Mouse (Mus musculus) adrenal gland, adult 18-20 months (tissue): Measurements from ENCODE around the gene Ntrk2. TPM values are rescaled to one million over a fixed set of nuclear protein-coding genes. Genes with fewer than 3 reads are reported as not detected.
"Not testable (repeated sequence)": the region's sequence is repeated elsewhere in the genome, so short reads cannot be mapped to it uniquely, and the experiment has no call there.

Source experiments
- DNase-seq, 2 experiments: peaks; one replicate each; pipeline ENCODE4 v3.0.0; 2021 to 2022; ENCODE audit warnings: low spot score in 2 of 2
- total RNA-seq, 2 experiments: library from RNA; stranded (reverse); gene quantifications; 1 replicate in 1 of 2; 2 replicates in 1 of 2; pipeline ENCODE4 v1.2.3; 2021

Ntrk2 gene
- total RNA-seq, 2 experiments from 2014 or later, result 26.2 to 56.1 TPM

DNA sequence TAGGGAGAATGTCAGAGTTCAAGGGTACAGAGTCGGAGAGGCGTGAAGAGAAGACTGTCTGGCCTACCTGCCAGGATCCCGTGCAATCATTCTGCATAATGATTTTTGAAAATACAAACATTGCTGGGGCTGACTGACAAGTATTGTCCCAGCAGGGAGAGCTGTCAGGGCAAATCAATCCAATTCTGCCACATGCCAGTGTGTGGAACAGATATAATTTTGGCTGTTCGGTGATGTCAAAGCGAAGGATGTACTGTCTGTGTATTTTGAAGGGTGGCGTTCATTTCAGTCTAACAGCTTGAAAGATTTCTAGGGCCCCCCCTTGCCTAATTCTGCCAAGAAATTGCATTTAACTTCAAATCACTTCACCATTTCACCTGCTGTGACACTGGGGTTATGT is 224.2 kb downstream of the Ntrk2 start:
- no peak for DNase-seq

DNA sequence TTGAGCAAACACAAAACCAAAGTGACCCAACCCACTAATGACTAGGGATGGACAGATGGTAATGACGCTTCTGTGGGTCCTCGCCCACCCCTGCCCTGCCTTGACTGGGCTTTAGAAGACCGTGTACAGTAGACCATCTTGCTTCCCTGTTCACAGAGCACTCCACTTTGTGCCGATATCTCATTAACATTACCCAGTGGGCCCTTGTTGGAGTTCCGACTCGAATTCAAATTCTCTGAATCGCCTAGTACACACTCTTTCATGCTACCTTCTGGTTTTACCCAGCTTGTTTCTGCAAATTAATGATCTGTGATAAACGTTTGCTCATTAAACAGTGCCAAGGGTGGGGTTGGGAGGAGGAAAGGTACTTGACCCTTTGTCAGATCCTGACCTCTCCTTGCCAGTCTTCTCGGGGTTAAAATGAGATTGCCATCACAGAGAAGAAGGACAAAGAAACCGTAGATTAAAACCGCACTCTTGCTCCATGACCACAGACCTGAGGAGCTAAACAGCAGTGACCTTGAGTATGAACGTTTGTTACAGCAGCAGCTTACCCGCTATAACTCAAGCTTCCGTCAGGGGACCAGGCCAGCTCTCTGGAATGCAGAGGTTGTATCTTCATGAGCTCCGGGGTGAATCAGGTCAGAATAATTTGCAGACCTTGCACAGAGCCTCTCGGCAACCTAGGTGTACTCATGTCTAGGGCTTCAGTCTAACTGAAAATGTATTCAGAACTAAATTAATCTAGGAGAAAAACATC is 234.0 kb downstream of the Ntrk2 start:
- DNase-seq, result no peak

DNA sequence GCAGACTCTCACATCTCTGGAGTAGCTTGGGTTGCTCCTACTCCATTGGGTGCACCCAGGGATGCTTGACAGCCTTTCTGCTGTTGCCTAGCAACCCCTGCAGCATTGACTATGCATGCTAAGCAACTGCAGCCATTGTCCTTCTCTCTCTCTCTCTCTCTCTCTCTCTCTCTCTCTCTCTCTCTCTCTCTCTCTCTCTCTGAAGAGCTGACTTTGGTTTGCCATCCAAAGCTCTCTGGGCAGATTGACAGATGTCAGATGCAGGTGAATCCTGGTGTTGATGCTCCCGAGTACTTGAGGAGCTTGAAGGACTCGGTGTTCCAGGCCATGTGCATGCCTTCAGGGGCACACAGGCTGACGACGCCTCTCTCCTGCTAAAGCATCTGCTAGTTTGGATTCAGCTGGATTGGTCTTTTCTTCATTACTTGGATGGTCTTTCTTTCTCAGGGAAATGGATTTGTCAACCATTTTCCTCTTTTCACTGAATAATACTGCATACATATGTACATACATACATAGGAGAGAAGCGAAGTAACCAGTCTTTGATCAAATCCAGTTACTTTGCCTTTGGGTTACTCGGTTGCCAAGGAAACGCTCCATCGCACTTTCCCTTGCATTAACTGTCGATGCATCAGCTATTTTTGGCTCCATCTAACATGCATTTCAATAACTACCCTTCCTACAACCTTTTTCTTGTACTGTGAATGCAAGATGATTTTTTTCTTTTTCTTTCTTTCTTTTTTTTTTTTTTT is 234.8 kb downstream of the Ntrk2 start:
- DNase-seq, result no peak

DNA sequence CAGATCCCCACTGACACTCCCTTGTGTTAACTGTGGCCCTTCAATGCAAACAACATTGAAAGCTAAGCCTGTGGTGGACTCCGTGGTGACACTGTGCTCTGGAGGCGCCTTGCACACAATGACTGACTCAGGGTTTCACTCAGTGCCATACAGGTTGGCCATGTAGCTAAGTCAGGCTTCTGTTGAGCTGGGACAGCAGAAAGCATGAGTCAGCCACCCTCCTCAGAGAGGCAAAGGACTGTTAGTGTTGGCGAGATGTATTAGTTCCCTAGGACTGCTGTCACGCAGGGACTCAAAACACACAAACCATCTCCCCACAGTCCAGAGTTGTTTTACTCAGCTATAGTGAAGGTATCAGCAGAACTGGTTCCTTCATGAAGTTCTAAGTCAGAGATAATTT is 245.8 kb downstream of the Ntrk2 start:
- DNase-seq, result no peak

DNA sequence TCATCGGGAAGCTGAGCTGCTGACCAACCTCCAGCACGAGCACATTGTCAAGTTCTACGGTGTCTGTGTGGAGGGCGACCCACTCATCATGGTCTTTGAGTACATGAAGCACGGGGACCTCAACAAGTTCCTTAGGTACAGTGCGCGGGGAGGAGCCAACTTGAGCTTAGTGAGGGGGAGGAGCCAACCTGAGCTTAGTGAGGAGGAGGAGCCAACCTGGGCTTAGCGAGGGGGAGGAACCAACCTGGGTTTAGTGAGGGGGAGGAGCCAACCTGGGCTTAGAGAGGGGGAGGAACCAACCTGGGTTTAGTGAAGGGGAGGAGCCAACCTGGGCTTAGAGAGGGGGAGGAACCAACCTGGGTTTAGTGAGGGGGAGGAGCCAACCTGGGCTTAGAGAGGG is 248.0 kb downstream of the Ntrk2 start:
- not testable (repeated sequence) for DNase-seq

DNA sequence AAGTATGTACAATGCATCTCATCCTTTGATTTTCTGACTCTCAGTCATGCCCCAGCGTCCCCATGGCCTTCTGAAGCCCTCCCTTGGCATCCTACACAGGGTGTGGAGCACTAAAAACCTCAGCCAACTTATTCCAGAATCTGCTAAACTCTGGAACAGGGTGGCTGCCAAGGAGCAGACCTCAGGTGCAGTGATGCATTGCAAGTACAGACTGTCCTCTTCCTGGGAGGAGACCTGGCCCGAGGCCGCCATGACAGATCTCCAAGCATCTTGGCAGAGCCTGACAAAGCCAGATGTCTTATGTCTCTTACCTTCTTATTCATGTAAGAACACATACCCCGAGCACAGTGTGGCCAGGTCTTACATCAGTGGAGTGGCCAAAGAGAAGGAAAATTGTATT is 250.5 kb downstream of the Ntrk2 start:
- DNase-seq, result no peak

DNA sequence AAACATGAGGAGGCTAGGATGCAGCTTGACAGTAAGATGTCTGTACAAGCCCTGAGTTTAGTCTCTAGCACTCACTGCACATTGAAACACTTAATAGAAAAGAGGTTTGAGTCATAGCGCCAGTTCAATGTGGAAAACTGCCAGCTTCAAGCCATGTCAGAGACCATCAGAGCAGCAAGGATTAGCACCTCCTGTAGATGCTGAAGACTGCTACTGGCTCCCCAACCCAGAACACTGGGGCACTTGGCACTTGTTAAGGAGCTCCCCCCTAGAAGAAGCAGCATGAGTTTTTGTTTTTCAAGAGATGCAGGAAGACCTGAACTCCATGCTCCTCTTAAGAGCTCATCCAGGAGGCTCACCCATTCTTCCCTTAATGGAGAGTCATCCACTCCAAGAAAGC is 251.5 kb downstream of the Ntrk2 start:
- DNase-seq, result no peak

DNA sequence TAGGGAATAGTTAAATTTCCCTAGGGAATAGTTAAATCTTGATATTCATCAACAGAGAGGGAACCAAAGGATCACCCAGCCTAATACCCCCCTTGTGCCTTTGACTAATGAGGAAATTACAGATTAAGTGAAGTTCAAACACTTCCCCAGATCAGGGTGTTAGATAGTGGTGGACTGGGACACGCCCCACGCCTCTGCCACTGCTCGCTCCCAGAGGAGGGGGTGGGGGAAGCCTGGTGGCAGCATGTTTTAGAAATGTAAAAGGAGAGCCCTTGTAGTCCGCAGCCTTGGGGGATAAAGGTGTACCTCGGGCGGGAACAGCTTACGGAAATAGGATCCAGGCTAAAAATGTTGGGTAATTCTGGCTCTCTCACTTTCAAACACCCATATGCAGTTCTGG is 252.7 kb downstream of the Ntrk2 start:
- no peak for DNase-seq

DNA sequence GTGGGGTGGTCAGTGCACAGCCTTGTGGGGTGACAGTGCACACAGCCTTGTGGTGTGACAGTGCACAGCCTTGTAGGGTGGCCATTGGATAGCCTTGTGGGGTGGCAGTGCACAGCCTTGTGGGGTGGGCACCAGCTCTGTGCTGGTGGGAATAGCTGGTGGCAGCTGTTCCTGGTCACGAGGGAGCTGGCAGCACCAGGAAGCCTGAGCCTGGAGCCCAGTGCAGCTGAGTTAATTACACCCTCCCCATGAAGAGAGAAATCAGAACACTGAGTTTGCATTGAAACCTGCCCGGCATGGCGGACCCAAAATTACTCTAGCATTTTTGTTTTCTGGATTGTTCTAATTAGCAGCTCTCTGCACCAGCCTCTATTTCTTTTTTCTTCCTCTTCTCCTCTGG is 259.3 kb downstream of the Ntrk2 start:
- no peak for DNase-seq

DNA sequence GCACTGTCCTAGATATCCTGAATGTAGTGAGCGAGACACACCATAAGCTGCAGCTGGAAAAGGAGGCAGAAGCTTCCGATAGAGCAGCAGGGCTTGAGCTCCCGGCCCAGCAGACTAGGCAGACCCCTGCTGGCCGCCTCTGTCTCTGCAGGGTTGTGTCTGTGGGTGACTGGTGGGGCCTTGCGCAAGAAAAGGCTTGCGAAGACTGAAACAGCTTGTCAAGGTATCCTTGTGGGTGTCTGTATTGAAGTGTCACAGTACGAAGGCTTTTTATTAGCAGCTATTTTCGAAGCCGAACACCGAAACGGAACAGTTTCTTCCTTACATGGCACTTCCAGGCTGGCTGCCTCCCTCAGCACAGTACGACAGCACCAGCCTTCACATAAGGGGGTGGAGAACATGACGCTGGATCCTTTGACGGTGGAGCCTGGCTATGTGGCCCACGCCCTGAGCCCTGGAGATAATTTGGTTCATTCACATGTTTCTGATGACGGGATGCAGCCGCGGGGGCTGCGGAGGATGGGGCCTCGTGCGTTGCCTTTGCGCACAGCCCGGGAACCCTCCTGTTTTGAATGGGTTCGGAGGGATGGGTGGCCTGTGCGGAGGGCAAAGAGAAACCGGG is 267.4 kb downstream of the Ntrk2 start:
- peak; percentile 69 to 73 for DNase-seq

DNA sequence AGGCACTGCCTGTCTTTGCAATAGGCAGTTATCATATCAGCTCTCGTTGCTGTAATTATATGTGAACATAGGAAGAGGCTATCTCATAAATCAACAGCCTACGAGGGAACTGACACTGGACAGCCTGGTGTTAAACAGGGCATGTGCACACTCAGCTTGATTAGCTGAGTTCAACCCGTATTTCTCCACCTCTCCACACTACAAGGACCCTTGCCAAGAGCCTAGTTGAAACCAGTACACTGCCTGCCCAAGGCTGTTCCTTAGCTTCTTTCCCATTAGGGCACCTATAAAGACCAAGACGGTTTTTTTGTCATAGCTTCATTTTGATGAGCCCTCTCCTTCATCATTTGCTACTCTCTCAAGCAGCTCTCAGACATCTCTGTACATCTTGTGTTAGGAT is 270.1 kb downstream of the Ntrk2 start:
- DNase-seq, result no peak

DNA sequence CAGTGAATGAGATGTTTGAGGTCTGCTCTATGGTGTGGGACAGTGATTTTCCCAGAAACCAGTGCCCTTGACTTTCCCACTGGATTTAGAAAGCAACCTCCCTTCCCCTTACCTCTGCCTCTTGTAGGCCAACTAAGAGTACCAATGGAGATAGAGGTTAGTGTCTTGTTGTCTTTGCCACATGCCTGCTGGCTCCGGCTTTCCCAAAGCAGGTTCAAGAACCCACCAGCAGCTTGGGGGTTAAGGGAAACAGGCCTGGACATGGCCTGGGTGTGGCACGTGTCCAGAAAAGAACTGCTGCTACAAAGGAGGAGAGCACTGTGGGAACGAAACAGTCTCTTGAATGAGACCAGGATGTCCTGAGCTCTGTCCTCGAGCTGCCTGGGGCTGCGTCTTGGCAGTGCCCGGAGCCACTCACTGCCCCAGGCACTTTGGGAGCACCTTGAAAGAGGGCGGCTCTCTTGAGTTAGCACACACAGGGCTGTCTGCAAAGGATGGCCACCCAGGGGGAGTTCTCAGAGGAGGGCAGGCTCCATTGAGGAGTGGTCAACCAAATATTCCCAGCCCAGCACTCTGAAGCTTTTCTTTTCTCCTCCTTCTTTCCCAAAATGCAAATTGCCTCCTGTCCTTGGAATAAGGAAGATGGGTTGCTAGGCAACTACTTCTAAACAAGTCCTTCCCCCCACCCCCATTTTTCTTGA is 273.5 kb downstream of the Ntrk2 start:
- no peak for DNase-seq

DNA sequence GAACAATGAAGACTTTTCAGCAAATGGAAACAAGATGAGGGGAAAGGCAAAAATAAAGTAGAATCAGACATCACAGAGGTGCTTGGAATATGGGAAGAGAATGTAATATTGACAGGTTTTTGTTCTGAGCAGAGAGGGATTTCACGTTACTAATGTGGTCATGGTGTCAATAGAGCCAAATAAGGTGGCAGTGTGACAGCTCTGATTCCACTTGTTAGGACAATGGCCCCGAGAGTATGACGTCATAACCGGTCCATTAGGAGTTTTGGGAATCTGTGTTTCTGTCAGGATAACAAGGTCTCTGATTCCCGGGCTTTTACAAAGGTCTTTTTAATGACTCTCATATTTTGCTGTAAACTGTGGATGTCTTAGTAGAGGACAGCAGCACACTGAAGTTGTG is 274.1 kb downstream of the Ntrk2 start:
- no peak for DNase-seq

DNA sequence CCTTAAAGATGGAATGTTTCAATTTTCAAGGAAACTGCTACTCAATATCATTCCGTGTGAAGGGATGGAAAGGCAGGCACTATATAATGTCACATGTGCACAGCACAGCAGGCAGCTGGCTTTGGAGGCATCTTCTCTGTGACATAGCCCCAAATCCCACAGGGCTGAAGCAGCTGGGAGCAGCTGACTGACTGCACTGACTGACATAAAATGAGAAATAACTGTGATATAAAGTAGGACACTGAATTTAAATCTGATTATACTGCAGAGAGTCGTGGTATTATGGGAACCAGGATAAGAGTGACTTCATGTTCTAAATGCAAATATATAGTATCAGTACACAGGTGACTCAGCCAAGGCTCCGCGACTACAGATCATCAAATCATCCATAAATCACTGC is 282.6 kb downstream of the Ntrk2 start:
- no peak for DNase-seq

DNA sequence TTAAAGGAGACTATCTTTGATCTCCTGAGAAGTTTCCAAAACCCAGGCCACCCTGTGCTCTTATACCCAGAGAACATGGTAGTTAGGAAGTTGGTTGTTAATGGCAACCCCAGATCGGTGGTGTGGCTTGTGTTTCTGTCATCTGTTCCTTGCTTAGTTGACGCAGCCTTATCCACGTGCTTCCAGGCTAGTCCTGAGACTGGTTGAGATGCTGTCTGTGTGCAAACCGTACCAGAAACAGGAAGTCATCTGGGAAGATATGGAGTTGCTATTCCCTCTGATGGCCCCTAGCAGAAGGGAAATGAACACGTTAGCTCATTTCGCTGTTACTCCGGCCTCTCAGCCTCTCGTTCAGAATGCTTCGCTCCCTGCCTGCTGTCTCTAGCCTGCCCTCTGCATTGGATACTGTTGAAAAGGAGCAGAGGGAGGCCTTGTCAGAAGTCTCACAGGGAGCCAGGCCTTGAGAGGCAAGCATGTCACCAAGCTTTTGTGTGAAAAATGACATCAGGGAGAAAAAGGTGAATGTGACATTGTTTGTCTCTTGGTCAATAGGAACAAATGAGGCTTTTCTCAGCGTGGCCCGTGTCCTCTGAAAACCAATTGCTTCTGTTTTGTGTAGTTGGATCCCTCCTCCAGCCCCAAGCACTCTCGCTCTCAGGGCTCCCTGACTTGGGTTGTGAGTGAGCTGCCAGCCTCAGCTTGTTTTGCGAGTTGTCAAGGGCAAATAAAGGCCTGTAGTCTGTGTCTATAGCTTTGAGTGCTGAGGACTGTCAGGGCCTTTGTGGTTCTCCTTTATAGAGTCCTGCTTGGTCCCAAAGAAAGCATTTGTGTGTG is 285.0 kb downstream of the Ntrk2 start:
- DNase-seq, result no peak

DNA sequence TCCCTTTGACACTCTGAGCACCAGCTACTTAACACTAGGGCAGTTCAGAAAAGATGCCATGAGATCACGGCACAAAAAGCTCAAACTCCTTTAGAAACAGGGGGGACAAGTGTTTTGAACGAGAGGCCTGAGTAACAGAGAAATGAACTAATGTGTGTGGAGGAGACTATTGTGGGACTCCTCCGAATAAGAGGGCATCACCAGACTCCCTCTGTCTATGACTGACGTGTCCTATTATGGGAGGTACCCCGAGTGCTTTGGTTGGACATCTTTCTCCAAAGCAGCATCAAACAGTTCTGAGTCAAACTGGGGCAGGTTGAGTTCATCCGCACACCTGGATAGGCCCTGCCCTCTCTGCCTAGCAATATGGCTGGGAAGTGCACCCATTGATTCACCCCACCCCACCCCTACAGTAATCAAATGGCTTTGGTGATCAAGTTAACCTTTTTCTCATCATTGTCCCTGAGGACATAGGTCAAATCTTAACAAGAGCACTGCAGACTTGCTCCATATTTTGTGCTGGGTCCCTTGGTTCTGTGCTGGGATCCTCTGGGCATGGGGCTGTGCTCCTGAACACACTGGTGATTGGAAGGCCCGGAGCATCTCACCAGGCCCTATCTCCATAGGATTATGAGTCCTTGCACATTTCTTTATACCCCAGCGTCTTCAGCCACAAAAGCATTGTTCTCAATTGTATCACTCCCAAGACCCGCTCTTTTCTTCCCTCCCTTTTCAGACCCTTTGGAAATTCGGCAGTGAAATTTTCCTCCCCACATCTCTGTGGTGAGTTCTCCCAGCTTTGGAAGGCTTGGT is 285.9 kb downstream of the Ntrk2 start:
- DNase-seq, result no peak

DNA sequence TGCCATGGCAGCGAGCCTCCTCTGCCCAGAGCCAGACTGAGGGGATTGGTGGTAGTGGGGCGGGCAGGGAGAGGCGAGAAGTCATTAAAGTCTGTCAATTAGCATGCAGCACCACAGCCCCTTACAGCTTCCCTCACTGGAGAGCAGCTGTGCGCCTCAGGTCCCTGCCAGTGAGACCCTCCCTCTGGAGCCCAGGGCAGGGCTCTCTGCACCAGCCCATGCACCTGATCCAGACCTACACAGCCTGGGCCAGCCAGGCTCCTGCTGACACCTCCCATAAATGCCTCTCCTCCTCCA is 286.4 kb downstream of the Ntrk2 start:
- DNase-seq, result no peak

DNA sequence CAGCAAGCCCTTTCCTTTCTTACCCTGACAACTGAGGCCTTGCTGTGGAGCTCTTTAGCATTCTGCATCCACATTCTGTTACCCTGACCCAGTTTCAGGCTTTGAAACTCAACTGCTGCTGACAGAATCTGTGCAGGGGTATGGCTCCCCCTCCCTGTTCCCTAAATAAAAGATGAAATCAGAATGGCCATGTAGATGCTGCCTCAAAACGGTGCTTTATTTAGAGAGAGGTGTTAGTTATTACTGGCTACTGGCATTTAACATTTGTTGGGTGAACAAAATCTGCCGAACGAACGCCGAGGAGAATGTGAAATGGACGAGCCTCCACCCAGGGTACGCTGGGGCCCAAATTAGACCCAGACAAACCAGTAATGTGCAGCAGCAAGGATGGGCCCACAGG is 288.4 kb downstream of the Ntrk2 start:
- DNase-seq, result no peak

DNA sequence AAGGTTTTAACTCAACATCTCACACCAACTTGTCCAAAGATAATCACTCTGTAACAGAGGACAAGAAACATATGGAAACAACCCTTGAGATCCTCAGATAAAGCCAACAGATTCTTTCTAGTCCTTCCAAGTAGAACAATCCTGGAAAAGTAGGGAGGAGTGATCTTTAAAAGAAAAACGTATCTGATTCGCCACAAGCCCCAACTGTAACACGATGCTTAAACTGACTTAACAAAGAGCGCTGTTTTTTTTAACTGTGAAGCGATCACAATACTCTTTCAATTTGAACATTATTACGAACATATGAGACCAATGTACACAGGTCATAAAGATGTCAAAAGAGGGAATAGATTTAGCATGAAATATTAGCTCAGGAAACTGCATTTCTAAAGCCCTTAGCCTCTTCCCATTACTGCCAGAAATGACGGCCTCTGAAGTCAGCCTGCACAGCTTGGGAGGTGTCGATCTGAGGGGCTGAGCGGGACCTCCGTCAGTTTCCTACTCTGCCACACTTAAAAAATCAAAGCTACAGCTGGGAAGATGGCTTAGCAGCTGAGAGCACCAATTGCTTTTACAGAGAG is 289.5 kb downstream of the Ntrk2 start:
- no peak for DNase-seq

DNA sequence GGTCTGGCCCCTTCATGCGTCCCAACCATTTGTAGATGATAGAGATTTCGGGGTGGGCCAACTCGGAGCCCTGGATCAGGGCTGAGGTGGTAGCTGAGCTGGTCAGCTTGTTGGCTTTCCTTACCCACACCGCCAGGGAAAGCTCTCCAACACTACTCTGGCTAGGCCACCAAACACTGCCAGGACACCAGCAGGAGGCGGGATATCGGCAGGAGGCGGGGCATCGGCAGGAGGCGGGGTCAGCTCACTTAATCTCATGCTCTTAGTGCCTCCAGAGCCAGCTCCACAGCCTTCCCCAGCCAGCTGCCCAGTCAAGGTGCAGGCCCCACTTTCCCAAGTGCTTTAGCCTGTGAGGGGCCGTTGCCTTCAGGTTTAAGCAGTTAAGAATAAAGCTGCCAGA is 293.7 kb downstream of the Ntrk2 start:
- DNase-seq, result no peak
